Mouse (Mus musculus) frontal cortex, postnatal 10 days (tissue): ENCODE results near the gene Cox4i1.

Experiments used
- DNase-seq, 2 experiments: peaks; one replicate each; pipeline ENCODE4 v3.0.0; 2022; ENCODE audit warnings: low spot score in 2 of 2, mixed read lengths in 1 of 2

The Cox4i1 gene

GRCm38 (mm10) chr8:120693861-120694493 lies 26.0 kb downstream of the Cox4i1 start:
- no peak for DNase-seq

GRCm38 (mm10) chr8:120696401-120697153 lies 28.6 kb downstream of the Cox4i1 start:
- DNase-seq: no peak

DNA sequence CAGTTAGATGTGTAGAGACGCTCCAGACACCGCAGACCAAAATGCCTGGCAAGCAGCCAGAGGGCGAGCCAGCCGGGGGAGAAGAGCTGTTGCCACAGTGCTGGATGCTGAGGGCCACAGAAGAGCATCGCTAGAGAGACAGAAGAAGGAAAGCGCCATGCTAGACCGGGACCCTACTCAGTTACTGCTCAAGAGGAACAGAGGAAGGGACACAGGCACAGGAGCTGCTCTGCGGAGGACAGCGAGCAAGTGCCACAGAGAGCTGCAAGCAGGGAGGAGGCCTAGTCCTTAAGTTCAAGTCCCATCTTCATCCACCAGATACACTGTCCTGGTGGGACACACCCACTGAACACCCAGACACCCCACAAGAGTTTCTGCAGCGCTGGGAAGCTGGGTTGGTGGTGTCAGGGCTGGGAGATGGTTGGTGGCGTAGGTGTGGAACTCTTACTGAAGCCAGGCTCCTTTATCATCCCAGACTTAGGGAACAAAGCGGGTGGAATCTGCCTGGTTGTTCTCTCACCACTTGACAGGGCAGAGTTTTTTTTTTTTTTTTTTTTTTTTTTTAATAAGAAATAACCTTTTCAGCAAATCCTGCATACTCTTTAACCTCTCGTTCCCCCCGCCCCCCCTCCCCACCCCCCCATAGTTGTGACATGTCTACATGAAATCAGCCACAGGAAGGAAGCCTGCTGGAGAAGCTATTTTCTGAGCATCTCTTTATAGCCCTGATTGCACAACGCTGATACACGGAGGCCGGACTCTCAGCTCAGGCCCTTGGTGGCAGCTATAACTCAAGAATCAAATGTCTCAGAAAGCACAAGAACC lies 29.3 kb downstream of the Cox4i1 start:
- DNase-seq: no peak

DNA sequence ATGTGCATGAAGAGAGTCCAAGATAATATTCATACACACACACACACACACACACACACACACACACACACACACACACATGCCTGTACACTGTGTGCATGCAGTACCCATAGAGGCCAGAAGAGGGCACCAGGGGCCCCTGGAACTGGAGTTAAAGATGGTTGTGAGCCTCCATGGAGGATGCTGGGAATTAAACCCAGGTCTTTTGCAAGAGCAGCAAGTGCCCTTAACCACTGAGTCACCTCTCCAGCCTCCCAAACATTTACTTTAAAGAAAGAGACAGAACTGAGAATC lies 29.9 kb downstream of the Cox4i1 start:
- DNase-seq: no peak

DNA sequence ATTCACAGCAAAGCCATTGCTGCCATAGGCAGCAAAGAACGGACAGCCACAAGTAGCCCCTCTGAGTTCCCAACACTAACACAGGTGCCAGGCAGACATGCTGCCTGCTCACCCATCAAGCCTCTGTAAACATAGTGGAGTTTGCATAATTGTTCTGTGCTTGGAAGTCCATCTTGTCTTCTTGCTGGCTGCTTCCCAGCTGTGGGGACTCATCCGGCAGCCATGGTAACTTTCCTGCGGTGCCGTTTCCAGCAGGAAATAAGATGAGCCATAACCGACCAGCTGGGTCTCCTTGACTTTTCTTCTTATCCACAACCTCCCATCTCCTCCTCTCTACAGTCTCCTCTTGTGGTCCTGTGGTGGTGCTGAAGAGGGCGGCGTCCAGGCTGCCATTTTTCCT lies 30.4 kb downstream of the Cox4i1 start:
- DNase-seq: no peak

GRCm38 (mm10) chr8:120699079-120699478 lies 31.1 kb downstream of the Cox4i1 start:
- no peak for DNase-seq

DNA sequence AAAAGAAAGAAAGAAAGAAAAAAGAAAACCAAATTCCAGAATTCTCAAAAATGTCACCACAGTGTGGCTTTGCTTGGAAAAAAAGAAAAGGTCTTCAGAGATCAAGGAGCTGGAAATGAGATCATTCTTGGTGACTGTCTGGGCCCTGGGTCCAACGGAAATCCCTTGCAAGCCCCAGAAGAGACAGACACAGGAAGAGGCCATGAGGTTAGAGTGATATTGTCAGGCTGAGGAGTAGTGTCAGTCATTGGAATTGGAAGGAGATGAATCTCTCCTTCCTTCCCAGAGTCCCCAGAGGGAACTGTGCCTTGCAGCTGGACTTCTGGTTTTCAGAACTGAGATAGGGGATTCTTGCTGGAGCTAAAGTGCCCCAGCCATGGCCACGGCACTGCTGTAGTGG lies 31.5 kb downstream of the Cox4i1 start:
- DNase-seq: no peak

- DNase-seq: no peak
These were observed 32.0 kb downstream of the Cox4i1 start for GRCm38 (mm10) chr8:120700053-120700452.

- DNase-seq: no peak
These were observed 33.9 kb downstream of the Cox4i1 start for GRCm38 (mm10) chr8:120701758-120702465.

- DNase-seq: no peak
These were observed 36.2 kb downstream of the Cox4i1 start for GRCm38 (mm10) chr8:120704203-120704602.

DNA sequence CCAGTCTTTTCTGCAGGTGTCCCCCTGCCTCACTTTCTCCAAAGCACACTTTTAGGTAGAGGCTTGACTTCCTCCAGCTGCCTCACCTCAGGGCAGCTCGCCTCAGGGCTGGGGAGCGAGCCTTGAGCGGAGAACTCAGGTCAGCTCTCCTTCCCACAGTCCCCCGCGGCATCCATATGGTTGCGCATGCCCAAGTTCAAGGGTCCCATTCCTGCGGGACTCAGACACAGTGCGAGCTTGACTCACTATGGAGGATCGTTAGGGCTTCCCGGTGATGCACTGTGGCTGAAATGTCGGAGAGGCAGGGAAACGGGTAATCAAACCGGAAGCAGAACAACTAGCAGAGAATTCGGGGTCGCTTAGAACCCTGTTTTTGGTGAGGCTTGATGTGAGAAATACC lies 37.1 kb downstream of the Cox4i1 start:
- DNase-seq: no peak

- DNase-seq: no peak
These were observed 38.2 kb downstream of the Cox4i1 start for GRCm38 (mm10) chr8:120706193-120706592.

- no peak for DNase-seq
These were observed 41.2 kb downstream of the Cox4i1 start for GRCm38 (mm10) chr8:120709176-120709575.

DNA sequence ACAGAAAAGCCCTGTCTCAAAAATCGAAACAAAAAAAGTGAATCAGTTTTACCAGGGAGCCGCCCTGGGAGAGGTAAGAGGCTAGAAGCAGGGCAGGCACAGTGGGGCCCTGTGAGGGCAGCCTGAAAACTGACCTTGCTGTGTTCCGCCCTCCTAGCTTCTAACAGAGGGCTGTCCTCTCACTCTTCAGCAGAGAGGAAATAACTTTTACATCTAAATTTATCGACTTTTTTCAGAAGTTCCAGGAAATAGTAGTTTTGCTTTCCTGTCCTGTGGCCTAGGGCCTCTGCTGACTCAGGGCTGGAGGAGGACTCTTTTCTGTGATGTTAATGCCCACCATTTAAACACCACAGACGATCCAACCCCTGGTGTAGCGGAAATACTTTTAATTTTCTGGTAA lies 47.2 kb downstream of the Cox4i1 start:
- DNase-seq: no peak

DNA sequence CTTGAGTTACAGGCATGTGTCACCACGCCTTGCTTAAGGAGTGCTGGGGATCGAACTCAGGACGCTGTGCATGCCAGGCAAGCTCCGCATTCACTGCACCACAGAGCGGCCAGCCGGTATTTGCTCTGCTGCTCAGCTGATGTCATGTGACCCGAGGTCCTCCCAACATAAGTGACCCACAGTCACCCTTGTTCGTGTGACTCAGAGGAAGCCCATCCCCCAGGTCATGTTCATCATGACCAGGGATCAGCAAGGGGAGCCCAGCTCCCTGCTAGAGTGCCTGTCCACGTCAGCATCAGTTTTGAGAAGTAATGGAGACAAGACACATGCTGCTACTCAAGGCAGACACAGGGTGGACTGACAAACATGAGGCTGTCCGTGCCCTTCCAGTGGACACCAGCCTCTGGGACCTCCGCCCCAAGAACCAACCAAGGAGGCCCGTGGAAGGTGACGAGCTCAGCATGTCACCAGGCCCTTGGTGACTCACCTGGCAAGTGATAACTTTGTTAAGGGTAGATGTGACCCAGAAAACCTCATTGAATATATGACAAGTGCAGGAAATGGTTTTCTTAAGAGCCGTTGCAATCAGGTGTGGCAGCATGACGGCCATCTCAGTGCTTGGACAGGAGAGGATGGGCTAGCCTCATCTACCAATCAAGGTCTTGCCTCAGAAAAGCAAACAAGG lies 48.1 kb downstream of the Cox4i1 start:
- DNase-seq: no peak

GRCm38 (mm10) chr8:120719586-120720236 lies 51.7 kb downstream of the Cox4i1 start:
- no peak for DNase-seq

DNA sequence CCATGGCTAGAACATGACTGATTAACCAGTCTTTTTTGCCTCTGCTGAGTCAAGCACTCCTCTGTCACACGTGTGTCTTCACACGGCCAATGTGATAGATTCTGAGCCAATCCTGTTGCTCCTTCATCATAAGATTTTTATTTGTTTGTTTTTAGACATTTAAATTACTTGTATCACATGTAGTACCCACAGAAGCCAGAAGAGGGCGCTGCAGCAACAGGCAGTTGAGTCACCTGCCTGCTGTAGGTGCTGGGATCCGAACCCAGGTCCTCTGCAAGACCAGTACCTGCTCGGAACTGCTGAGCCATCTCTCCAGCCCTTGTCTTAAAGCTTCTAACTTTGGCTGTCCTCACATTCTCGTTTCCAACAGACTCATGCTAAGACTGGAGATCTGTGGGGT lies 55.0 kb downstream of the Cox4i1 start:
- no peak for DNase-seq
